Comparison of ENCODE assay signal across 16 mouse cellular contexts in genomic region chr10:34265106-34265505, GRCm38 (mm10).
"Had no signal": no experiment of that assay in that cellular context is flagged by ENCODE, and none has a peak within 500 bp of the region (broad histone marks: within the 10 kb centered on the region; RNA-seq: fewer than 3 reads in every experiment).

No protein-coding gene starts in this region.

- H3K36me3 ChIP-seq: neural tube, embryonic 13.5 days; neural tube, embryonic 15.5 days; stomach, embryonic 15.5 days had no signal

- H3K9ac ChIP-seq: neural tube, embryonic 13.5 days; neural tube, embryonic 15.5 days; stomach, embryonic 15.5 days had no signal

- H3K27ac ChIP-seq: neural tube, embryonic 13.5 days; neural tube, embryonic 15.5 days; stomach, embryonic 15.5 days; stomach, postnatal 0 days had no signal

- H3K27me3 ChIP-seq: neural tube, embryonic 13.5 days; neural tube, embryonic 15.5 days; stomach, embryonic 15.5 days had no signal

- H3K4me1 ChIP-seq: neural tube, embryonic 13.5 days; neural tube, embryonic 15.5 days; stomach, embryonic 15.5 days had no signal

- H3K9me3 ChIP-seq: neural tube, embryonic 13.5 days; neural tube, embryonic 15.5 days; stomach, embryonic 15.5 days had no signal

- DNase-seq: retina, postnatal 1 day; right cerebral cortex, adult 18-20 months; right cerebral cortex, postnatal 14 days; right cerebral cortex, postnatal 25 days; right cerebral cortex, postnatal 4 days; spleen, adult 18-20 months; thymus, adult 18-20 months; thymus, adult 2 months; thymus, postnatal 14 days; thymus, postnatal 25 days; thymus, postnatal 36 days; thymus, postnatal 4 days had no signal

- H3K4me3 ChIP-seq: neural tube, embryonic 13.5 days; neural tube, embryonic 15.5 days; stomach, embryonic 15.5 days had no signal

- H3K4me2 ChIP-seq: neural tube, embryonic 13.5 days; neural tube, embryonic 15.5 days; stomach, embryonic 15.5 days had no signal
